Mouse (Mus musculus) stomach, embryonic 14.5 days (tissue): ENCODE results near the gene Asb17. TPM values are rescaled to one million over a fixed set of nuclear protein-coding genes. Genes with fewer than 3 reads are reported as not detected.
A peak's percentile ranks its signal among the peaks of the same experiment; 100 is the strongest.

Experiments used
- ATAC-seq: fragments of 200-750 bp; cut with Nextera tagmentation; 2 replicates; pipeline ENCODE4 v1.8.0; 2017; ENCODE audit warnings: low read depth, moderate TSS enrichment; ENCODE audit not compliant: insufficient number of reproducible peaks, insufficient read depth, low FRiP score
- H3K27ac ChIP-seq: fragments of 300-500 bp; sonication (generic); 2 replicates; pipeline ENCODE4 v1.5.1; 2014; ENCODE audit warnings: mild to moderate bottlenecking, low read length, moderate library complexity, mixed read lengths
- H3K27me3 ChIP-seq: fragments of 300-500 bp; sonication (generic); 2 replicates; pipeline ENCODE4 v1.6.1; 2014; ENCODE audit warnings: low read length, control low read depth, mixed read lengths; ENCODE audit not compliant: control insufficient read depth, insufficient read depth
- H3K36me3 ChIP-seq: fragments of 300-500 bp; sonication (generic); 2 replicates; pipeline ENCODE4 v1.6.1; 2014; ENCODE audit warnings: mild to moderate bottlenecking, control low read depth, low read length, moderate library complexity, mixed read lengths; ENCODE audit not compliant: control insufficient read depth, insufficient read depth
- H3K4me1 ChIP-seq: fragments of 300-500 bp; sonication (generic); 2 replicates; pipeline ENCODE4 v1.6.1; 2014; ENCODE audit warnings: low read length, control low read depth, mixed read lengths; ENCODE audit not compliant: control insufficient read depth, insufficient read depth
- H3K4me2 ChIP-seq: fragments of 300-500 bp; sonication (generic); replicated peaks from 2 replicates; pipeline ENCODE4 v1.6.1; 2014; ENCODE audit warnings: low read depth, low read length, control low read depth
- H3K4me3 ChIP-seq: fragments of 300-500 bp; sonication (generic); 2 replicates; pipeline ENCODE4 v1.5.1; 2014; ENCODE audit warnings: low read depth, low read length, control low read depth
- H3K9ac ChIP-seq: fragments of 300-500 bp; sonication (generic); replicated peaks from 2 replicates; pipeline ENCODE4 v1.6.1; 2014; ENCODE audit warnings: low read depth, mild to moderate bottlenecking, control low read depth, low read length, moderate library complexity, mixed read lengths
- H3K9me3 ChIP-seq: fragments of 300-500 bp; sonication (generic); 2 replicates; pipeline ENCODE4 v1.6.1; 2016; ENCODE audit warnings: low read depth, low read length, control low read depth; ENCODE audit not compliant: control insufficient read depth
- WGBS: fragments of 180-500 bp; shearing (Covaris S2); extraction: QIAGEN DNeasy Blood & Tissue Kit; methylation state at CpG from one replicate; pipeline ENCODE4 v1.1.7; 2014; 5-methylcytosine and 5-hydroxymethylcytosine counted together
- polyA plus RNA-seq: library from polyadenylated mRNA; unstranded; fragments of >200 nt; fragmentation: Nextera tagmentation; extraction: Ambion mirVana; gene quantifications from 2 replicates; pipeline ENCODE4 v1.2.1, GENCODE M21; 2014

Asb17 gene
- 0.72 TPM in 1 of 2 replicates, not detected in the other for polyA plus RNA-seq

DNA sequence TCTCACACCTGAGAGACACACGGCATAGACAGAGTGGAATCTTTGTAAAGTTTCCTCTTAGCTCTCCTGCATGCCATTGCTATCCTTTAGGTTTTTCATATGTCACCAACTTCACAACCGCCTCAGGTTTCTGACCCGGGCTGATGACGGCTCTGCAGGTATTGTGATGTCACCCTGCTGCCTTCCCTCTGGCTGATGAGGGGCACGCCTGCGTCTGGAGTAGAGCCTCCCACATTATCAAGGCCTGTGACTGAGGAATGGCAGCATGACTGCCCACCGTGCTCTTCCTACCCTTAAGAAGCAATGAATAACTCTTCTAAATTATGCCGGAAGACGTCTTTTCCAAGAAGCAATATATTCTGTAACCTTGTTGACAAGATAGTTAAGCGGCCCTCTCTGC lies at the start of gene Asb17:
Asb17 (plus strand) TSS at position 180 of the 400 bp plus-strand sequence.
- ATAC-seq, result no peak
- Histone ChIP-seq H3K9me3 (no peaks in the 10 kb centered on the region), H3K4me3 (no peak within 1 kb of the TSS), H3K27ac (no peak within 1 kb of the TSS), H3K9ac (no peak within 1 kb of the TSS), H3K4me1 (no peaks in the 10 kb centered on the region), H3K27me3 (no peaks in the 10 kb centered on the region), H3K36me3 (no peaks in the 10 kb centered on the region), H3K4me2 (no peak within 1 kb of the TSS)
- 82% methylated on average over 10 of the region's 10 CpGs for WGBS

DNA sequence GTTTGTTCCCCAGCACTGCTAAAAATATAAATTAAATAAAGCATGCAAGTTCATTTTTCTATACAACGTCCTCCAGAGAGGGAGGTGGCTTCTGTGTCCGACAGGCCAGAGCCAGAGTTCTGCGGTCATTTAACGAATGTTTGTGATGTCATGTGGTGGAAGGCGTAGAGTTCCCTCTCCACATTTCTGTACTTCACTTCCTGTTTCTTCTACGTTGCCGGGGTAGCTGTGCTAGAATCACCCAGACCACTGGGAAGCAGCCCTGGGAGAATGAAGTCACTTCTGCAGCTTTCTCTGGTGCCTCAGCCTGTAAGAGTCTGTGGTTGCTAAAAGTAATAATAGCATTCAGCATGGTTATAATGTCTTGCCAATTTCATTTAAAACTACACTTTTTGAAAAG lies 46.4 kb upstream of the Asb17 start:
- 56% methylated on average over 7 of the region's 7 CpGs for WGBS
- Histone ChIP-seq H3K36me3 (no peaks in the 10 kb centered on the region), H3K27ac (no peak overlapping the region), H3K4me3 (no peak overlapping the region), H3K9ac (no peak overlapping the region), H3K4me2 (no peak overlapping the region), H3K4me1 (no peaks in the 10 kb centered on the region), H3K27me3 (no peaks in the 10 kb centered on the region), H3K9me3 (no peaks in the 10 kb centered on the region)
- ATAC-seq, result no peak

DNA sequence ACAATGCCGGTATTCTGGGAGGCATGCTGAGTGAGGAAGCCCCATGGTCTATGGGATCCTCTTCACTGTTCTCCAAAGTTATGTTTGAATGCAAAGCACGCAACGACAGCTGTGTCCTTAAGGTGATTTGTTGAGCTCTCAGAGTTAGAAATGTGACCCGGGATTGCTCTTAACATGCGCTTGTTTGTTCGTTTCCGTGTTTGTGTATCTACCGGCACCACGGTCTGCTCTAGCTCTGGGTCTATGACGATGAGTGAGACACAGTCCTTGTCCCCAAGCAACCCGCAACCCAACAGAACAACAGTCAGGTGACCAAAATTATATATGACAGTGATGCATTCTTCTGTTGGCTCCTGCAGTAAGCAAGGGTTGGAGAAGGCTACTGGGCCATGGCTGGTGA lies 44.4 kb upstream of the Asb17 start:
- WGBS, result 92% methylated on average over 11 of the region's 11 CpGs
- no peak overlapping the region for H3K4me3 ChIP-seq
- no peak for ATAC-seq

DNA sequence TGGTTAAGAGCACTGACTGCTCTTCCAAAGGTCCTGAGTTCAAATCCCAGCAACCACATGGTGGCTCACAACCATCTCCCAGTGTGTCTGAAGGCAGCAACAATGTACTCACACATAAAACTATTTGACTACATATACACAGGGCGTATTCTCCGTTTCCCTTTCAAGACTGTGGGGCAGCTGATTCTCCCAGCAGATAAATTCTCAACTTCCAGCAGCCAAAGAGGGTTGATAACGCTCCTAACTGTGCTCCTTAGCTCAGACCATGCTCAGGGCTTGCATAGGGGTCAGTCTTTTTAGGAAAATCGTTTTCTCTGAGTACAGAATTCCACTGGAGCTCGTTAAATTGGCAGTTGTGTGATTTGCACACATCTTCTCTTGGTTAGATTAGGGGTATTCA lies 43.3 kb upstream of the Asb17 start:
- no peak overlapping the region for H3K4me2 ChIP-seq
- no peak overlapping the region for H3K27ac ChIP-seq
- 78% methylated on average over 5 of the region's 5 CpGs for WGBS
- no peak for ATAC-seq
- no peaks in the 10 kb centered on the region for H3K4me1 ChIP-seq
- H3K9ac ChIP-seq, result no peak overlapping the region
- no peaks in the 10 kb centered on the region for H3K36me3 ChIP-seq
- H3K27me3 ChIP-seq, result no peaks in the 10 kb centered on the region
- no peaks in the 10 kb centered on the region for H3K9me3 ChIP-seq
- no peak overlapping the region for H3K4me3 ChIP-seq

More for the DNA sequence above, 44.4 kb upstream of the Asb17 start:
- H3K9me3 ChIP-seq, result no peaks in the 10 kb centered on the region
- no peak overlapping the region for H3K27ac ChIP-seq
- H3K9ac ChIP-seq, result no peak overlapping the region
- H3K4me1 ChIP-seq, result no peaks in the 10 kb centered on the region
- no peak overlapping the region for H3K4me2 ChIP-seq
- H3K27me3 ChIP-seq, result no peaks in the 10 kb centered on the region
- no peaks in the 10 kb centered on the region for H3K36me3 ChIP-seq

DNA sequence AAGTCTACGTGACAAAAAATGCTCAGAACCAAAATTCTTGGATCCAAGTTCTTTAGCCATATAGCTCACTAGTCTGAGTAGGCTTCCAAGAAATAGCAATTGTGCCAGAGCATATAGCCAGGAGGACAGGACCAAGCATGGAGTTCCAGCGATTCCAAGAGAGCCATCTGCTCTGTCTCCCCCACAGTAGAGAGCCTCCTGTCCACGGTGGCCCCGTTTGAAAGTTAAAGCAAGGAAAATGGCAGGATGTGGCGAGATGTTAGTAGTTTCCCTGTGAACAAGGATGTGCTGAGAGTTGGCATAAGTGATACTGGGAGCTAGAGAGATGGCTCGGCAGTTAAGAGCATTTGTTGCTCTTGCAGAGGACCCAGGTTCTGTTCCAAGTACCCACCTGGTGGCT lies 42.5 kb upstream of the Asb17 start:
- Histone ChIP-seq H3K36me3 (no peaks in the 10 kb centered on the region), H3K9me3 (no peaks in the 10 kb centered on the region), H3K27me3 (no peaks in the 10 kb centered on the region), H3K4me1 (peaks cover 5% of the 10 kb centered on the region; the same call in 1 of the 2 replicates), H3K27ac (no peak overlapping the region), H3K4me3 (no peak overlapping the region), H3K9ac (no peak overlapping the region), H3K4me2 (no peak overlapping the region)
- no peak for ATAC-seq
- WGBS, result 86% methylated on average over 6 of the region's 6 CpGs

DNA sequence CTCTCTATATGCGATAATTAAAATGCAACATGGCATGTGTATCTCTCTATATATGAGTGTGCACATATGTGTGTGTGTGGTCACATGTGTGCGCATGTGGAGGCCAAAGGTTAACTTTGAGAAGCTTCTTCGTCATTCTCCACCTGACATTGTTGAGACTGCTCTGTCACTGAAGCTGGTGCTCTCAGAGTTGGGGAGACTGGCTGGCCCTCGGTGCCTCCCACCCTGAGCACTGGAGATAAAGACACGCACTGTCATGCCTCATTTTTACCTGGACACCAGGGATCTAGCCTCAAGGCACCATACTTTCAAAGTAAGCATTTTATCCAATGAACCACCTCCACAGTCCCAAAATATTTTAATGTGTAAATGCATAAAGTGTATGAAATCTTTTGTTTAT lies 41.4 kb upstream of the Asb17 start:
- Histone ChIP-seq H3K9me3 (no peaks in the 10 kb centered on the region), H3K36me3 (no peaks in the 10 kb centered on the region), H3K9ac (no peak overlapping the region), H3K27ac (no peak overlapping the region), H3K4me2 (no peak overlapping the region), H3K4me3 (no peak overlapping the region), H3K4me1 (peaks cover 5% of the 10 kb centered on the region; the same call in 1 of the 2 replicates), H3K27me3 (no peaks in the 10 kb centered on the region)
- no peak for ATAC-seq
- 85% methylated on average over 5 of the region's 5 CpGs for WGBS

DNA sequence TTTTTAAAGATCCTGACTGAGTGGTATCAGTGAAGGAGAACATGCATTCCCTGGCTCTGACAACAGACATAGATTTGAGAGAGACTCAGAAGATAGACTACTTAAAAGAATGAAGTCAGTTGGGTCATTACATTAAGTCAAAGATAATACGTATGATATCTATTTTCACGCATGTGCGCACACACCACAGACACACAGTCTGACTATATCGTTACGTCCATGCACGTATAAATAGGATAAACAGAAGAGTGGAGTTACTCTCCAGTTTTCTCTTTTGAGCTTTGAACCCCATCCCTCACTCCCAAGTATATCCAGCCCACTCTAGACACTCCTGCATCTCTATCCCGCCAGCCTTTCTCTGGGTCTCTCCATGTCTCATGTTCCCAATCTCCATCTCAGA lies 40.0 kb upstream of the Asb17 start:
- WGBS, result 93% methylated on average over 7 of the region's 7 CpGs
- peaks cover 12% of the 10 kb centered on the region for H3K4me1 ChIP-seq
- H3K4me2 ChIP-seq, result no peak overlapping the region
- no peaks in the 10 kb centered on the region for H3K9me3 ChIP-seq
- no peak overlapping the region for H3K27ac ChIP-seq
- no peak for ATAC-seq
- no peaks in the 10 kb centered on the region for H3K36me3 ChIP-seq
- no peak overlapping the region for H3K9ac ChIP-seq
- no peaks in the 10 kb centered on the region for H3K27me3 ChIP-seq
- H3K4me3 ChIP-seq, result no peak overlapping the region

DNA sequence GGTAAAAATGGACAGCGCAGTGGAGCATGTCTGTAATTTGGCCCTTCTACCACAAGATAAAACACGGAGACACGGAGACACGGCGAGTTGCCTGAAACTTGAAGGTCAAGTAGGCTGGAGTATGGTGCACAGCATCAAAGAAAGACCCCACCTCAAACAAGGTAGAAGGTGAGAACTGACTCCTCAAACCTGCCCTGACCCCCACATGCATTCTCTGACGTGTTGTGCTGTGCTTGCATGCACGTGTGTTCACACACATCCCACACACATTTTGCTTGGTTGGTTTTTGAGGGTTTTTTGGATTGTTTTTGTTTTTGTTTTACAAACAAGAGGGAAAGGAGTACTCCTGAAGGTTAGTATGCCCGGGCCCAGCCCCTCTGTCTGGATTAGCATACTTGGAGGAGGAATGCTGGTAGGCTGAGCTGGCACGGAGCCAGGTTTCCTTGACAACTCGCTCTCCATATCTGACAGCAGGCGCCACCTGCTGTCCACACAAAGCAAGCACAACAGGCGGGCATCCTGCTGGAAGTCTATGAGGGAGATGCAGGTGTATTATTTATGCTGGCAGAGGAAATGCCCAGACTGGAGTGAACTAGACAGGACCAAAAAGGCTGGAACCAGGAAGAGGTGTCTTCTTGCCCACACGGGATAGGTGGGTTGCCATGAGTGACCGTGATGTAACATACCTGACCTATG lies 37.8 kb upstream of the Asb17 start:
- no peaks in the 10 kb centered on the region for H3K9me3 ChIP-seq
- H3K4me3 ChIP-seq, result no peak overlapping the region
- ATAC-seq, result peak; percentile 70
- no peak overlapping the region for H3K9ac ChIP-seq
- no peak overlapping the region; the same call in 1 of the 2 replicates for H3K4me2 ChIP-seq
- H3K27me3 ChIP-seq, result no peaks in the 10 kb centered on the region
- 29% methylated on average over 14 of the region's 14 CpGs for WGBS
- H3K27ac ChIP-seq, result no peak overlapping the region
- no peaks in the 10 kb centered on the region for H3K36me3 ChIP-seq
- H3K4me1 ChIP-seq, result peaks cover 12% of the 10 kb centered on the region
